Mouse (Mus musculus): ENCODE measurements around the gene Pdxk. TPM values are rescaled to one million over a fixed set of nuclear protein-coding genes. Genes with fewer than 3 reads are reported as not detected.
A peak's percentile ranks its signal among the peaks of the same experiment; 100 is the strongest.

Pdxk gene
- polyA plus RNA-seq, 1 experiment from 2014 or later = 12.1 TPM

- Histone ChIP-seq H3K36me3 (no peaks in the 10 kb centered on the region), H3K4me3 (no peak overlapping the region), H3K27me3 (no peaks in the 10 kb centered on the region), H3K4me2 (replicated peaks) (no peak overlapping the region), H3K27ac (peak overlapping the region; percentile 57; the same call in 1 of the 2 replicates), H3K9me3 (no peaks in the 10 kb centered on the region), H3K4me1 (peaks cover 5% of the 10 kb centered on the region; the same call in 1 of the 2 replicates), H3K9ac (no peak overlapping the region)
- no peak for ATAC-seq (ENCODE audit: insufficient number of reproducible peaks, insufficient read depth, low FRiP score, low TSS enrichment)
- 23% methylated on average over 15 of the region's 15 CpGs for WGBS
Measured at GRCm38 (mm10) chr10:78470582-78471313, 6.0 kb upstream of the Pdxk start.

GRCm38 (mm10) chr10:78467761-78468310, 3.1 kb upstream of the Pdxk start:
- 17% methylated on average over 2 of the region's 2 CpGs for WGBS
- Histone ChIP-seq H3K4me1 (peaks cover 14% of the 10 kb centered on the region), H3K27ac (peak overlapping the region; percentile 48; the same call in 1 of the 2 replicates)

GRCm38 (mm10) chr10:78466647-78467046, 1.9 kb upstream of the Pdxk start:
- Histone ChIP-seq H3K4me2 (replicated peaks) (no peak overlapping the region), H3K9ac (no peak overlapping the region), H3K9me3 (no peaks in the 10 kb centered on the region), H3K4me1 (peaks cover 14% of the 10 kb centered on the region), H3K27ac (no peak overlapping the region), H3K4me3 (no peak overlapping the region), H3K36me3 (no peaks in the 10 kb centered on the region), H3K27me3 (0 out of 2 replicates have a peak, but pooled peaks cover 3% of the 10 kb centered on the region)
- ATAC-seq (ENCODE audit: insufficient number of reproducible peaks, insufficient read depth, low FRiP score, low TSS enrichment) = no peak
- 80% methylated on average over 9 of the region's 9 CpGs for WGBS

More at GRCm38 (mm10) chr10:78467761-78468310, 3.1 kb upstream of the Pdxk start:
- H3K9ac ChIP-seq = no peak overlapping the region
- ATAC-seq (ENCODE audit: insufficient number of reproducible peaks, insufficient read depth, low FRiP score, low TSS enrichment) = no peak
- H3K9me3 ChIP-seq = no peaks in the 10 kb centered on the region
- no peaks in the 10 kb centered on the region for H3K36me3 ChIP-seq
- H3K4me3 ChIP-seq = no peak overlapping the region
- 0 out of 2 replicates have a peak, but pooled peaks cover 3% of the 10 kb centered on the region for H3K27me3 ChIP-seq
- H3K4me2 ChIP-seq (replicated peaks) = no peak overlapping the region

GRCm38 (mm10) chr10:78465472-78465871, 697 bp upstream of the Pdxk start:
- whole genome bisulfite sequencing = 77% methylated on average over 3 of the region's 3 CpGs
- no peak overlapping the region for H3K9ac ChIP-seq

GRCm38 (mm10) chr10:78464201-78464791, 479 bp downstream of the Pdxk start:
- Histone ChIP-seq H3K9ac (peak overlapping the region; percentile 59), H3K4me2 (replicated peaks) (peak overlapping the region; percentile 90), H3K9me3 (no peaks in the 10 kb centered on the region), H3K4me3 (peak overlapping the region; percentile 59), H3K27me3 (0 out of 2 replicates have a peak, but pooled peaks cover 3% of the 10 kb centered on the region), H3K36me3 (no peaks in the 10 kb centered on the region), H3K27ac (no peak overlapping the region), H3K4me1 (peaks cover 23% of the 10 kb centered on the region)
- ATAC-seq (ENCODE audit: insufficient number of reproducible peaks, insufficient read depth, low FRiP score, low TSS enrichment) = peak; percentile 14; the same call in 1 of the 2 replicates
- 2% methylated on average over 32 of the region's 32 CpGs for WGBS

More at GRCm38 (mm10) chr10:78465472-78465871, 697 bp upstream of the Pdxk start:
- Histone ChIP-seq H3K9me3 (no peaks in the 10 kb centered on the region), H3K4me3 (peak overlapping the region; percentile 59; the same call in 1 of the 2 replicates), H3K27me3 (0 out of 2 replicates have a peak, but pooled peaks cover 3% of the 10 kb centered on the region), H3K27ac (no peak overlapping the region), H3K36me3 (no peaks in the 10 kb centered on the region), H3K4me1 (peaks cover 20% of the 10 kb centered on the region), H3K4me2 (replicated peaks) (peak overlapping the region; percentile 90)
- no peak for ATAC-seq (ENCODE audit: insufficient number of reproducible peaks, insufficient read depth, low FRiP score, low TSS enrichment)

- 79% methylated on average over 3 of the region's 3 CpGs for WGBS
- H3K4me1 ChIP-seq = peaks cover 25% of the 10 kb centered on the region
- no peaks in the 10 kb centered on the region for H3K36me3 ChIP-seq
- H3K27ac ChIP-seq = no peak overlapping the region
- H3K4me3 ChIP-seq = peak overlapping the region; percentile 59
- ATAC-seq (ENCODE audit: insufficient number of reproducible peaks, insufficient read depth, low FRiP score, low TSS enrichment) = no peak
- H3K9me3 ChIP-seq = no peaks in the 10 kb centered on the region
- peak overlapping the region; percentile 90 for H3K4me2 ChIP-seq (replicated peaks)
- H3K9ac ChIP-seq = peak overlapping the region; percentile 59
- H3K27me3 ChIP-seq = 0 out of 2 replicates have a peak, but pooled peaks cover 3% of the 10 kb centered on the region
Measured at GRCm38 (mm10) chr10:78463769-78464167, 1.0 kb downstream of the Pdxk start.

GRCm38 (mm10) chr10:78462945-78463768, 1.6 kb downstream of the Pdxk start:
- no peak for ATAC-seq (ENCODE audit: insufficient number of reproducible peaks, insufficient read depth, low FRiP score, low TSS enrichment)
- Histone ChIP-seq H3K4me1 (peaks cover 31% of the 10 kb centered on the region), H3K9me3 (no peaks in the 10 kb centered on the region), H3K4me3 (0 out of 2 replicates have a peak overlapping the region, but pooled peaks have one; percentile 59), H3K9ac (no peak overlapping the region), H3K36me3 (no peaks in the 10 kb centered on the region), H3K4me2 (replicated peaks) (no peak overlapping the region; the same call in 1 of the 2 replicates), H3K27ac (no peak overlapping the region), H3K27me3 (0 out of 2 replicates have a peak, but pooled peaks cover 3% of the 10 kb centered on the region)
- WGBS = 81% methylated on average over 8 of the region's 8 CpGs

- peaks cover 33% of the 10 kb centered on the region for H3K4me1 ChIP-seq
- ATAC-seq (ENCODE audit: insufficient number of reproducible peaks, insufficient read depth, low FRiP score, low TSS enrichment) = no peak
- no peak overlapping the region for H3K27ac ChIP-seq
- H3K4me3 ChIP-seq = no peak overlapping the region
- WGBS = 78% methylated on average over 4 of the region's 4 CpGs
- no peak overlapping the region for H3K4me2 ChIP-seq (replicated peaks)
- H3K9ac ChIP-seq = no peak overlapping the region
- no peaks in the 10 kb centered on the region for H3K36me3 ChIP-seq
- 0 out of 2 replicates have a peak, but pooled peaks cover 3% of the 10 kb centered on the region for H3K27me3 ChIP-seq
- H3K9me3 ChIP-seq = no peaks in the 10 kb centered on the region
Measured at GRCm38 (mm10) chr10:78461767-78462166, 3.0 kb downstream of the Pdxk start.

- Histone ChIP-seq H3K4me1 (peaks cover 33% of the 10 kb centered on the region), H3K9ac (no peak overlapping the region), H3K4me3 (no peak overlapping the region), H3K27me3 (0 out of 2 replicates have a peak, but pooled peaks cover 3% of the 10 kb centered on the region), H3K9me3 (no peaks in the 10 kb centered on the region), H3K4me2 (replicated peaks) (no peak overlapping the region), H3K27ac (no peak overlapping the region), H3K36me3 (no peaks in the 10 kb centered on the region)
- ATAC-seq (ENCODE audit: insufficient number of reproducible peaks, insufficient read depth, low FRiP score, low TSS enrichment) = no peak
- 24% methylated on average over 4 of the region's 5 CpGs for WGBS
Measured at GRCm38 (mm10) chr10:78460463-78460862, 4.3 kb downstream of the Pdxk start.

- H3K27ac ChIP-seq = peak overlapping the region; percentile 24; the same call in 1 of the 2 replicates
- WGBS = 70% methylated on average over 5 of the region's 5 CpGs
- no peak overlapping the region for H3K4me3 ChIP-seq
Measured at GRCm38 (mm10) chr10:78458348-78459111, 6.2 kb downstream of the Pdxk start.

More at GRCm38 (mm10) chr10:78458348-78459111, 6.2 kb downstream of the Pdxk start:
- Histone ChIP-seq H3K9ac (no peak overlapping the region), H3K9me3 (no peaks in the 10 kb centered on the region), H3K27me3 (0 out of 2 replicates have a peak, but pooled peaks cover 3% of the 10 kb centered on the region), H3K36me3 (no peaks in the 10 kb centered on the region), H3K4me2 (replicated peaks) (no peak overlapping the region), H3K4me1 (peaks cover 27% of the 10 kb centered on the region)
- ATAC-seq (ENCODE audit: insufficient number of reproducible peaks, insufficient read depth, low FRiP score, low TSS enrichment) = no peak
